Mouse (Mus musculus) ES-Bruce4 (cell line): ENCODE data around the gene Mrpl2. TPM values are rescaled to one million over a fixed set of nuclear protein-coding genes. Genes with fewer than 3 reads are reported as not detected.

Source experiments
- H3K27ac ChIP-seq: 2 replicates; pipeline ENCODE4 v1.5.1; 2012; ENCODE audit warnings: low read length, inconsistent platforms; ENCODE audit not compliant: insufficient read depth
- H3K27me3 ChIP-seq: 2 replicates; pipeline ENCODE4 v1.6.1; 2012; ENCODE audit warnings: mild to moderate bottlenecking, low read length, inconsistent platforms; ENCODE audit not compliant: control insufficient read depth, poor library complexity, insufficient read depth, severe bottlenecking
- H3K36me3 ChIP-seq: 2 replicates; pipeline ENCODE4 v1.6.1; 2012; ENCODE audit warnings: inconsistent platforms, mild to moderate bottlenecking, low read length, moderate library complexity; ENCODE audit not compliant: control insufficient read depth, poor library complexity, insufficient read depth, severe bottlenecking
- H3K4me1 ChIP-seq: one replicate; pipeline ENCODE4 v1.8.1; 2011; ENCODE audit warnings: low read length; ENCODE audit not compliant: control insufficient read depth, insufficient read depth
- H3K4me3 ChIP-seq: 2 replicates; pipeline ENCODE4 v1.5.1; 2011; ENCODE audit warnings: low read depth, mild to moderate bottlenecking, low read length
- H3K9ac ChIP-seq: 2 replicates; pipeline ENCODE4 v1.6.1; 2012; ENCODE audit warnings: low read depth, mild to moderate bottlenecking, inconsistent platforms; ENCODE audit not compliant: poor library complexity, severe bottlenecking
- H3K9me3 ChIP-seq: replicated peaks from 2 replicates; pipeline ENCODE4 v1.6.1; 2012; ENCODE audit warnings: mild to moderate bottlenecking, low read length, inconsistent platforms; ENCODE audit not compliant: control insufficient read depth, poor library complexity, insufficient read depth, severe bottlenecking
- CTCF ChIP-seq: IDR thresholded peaks from one replicate; pipeline ENCODE4 v1.8.1; 2011; ENCODE audit warnings: low read depth, low read length
- EP300 ChIP-seq: IDR thresholded peaks from 2 replicates; pipeline ENCODE4 v1.6.1; 2011; ENCODE audit warnings: low read depth, low read length; ENCODE audit not compliant: insufficient read depth
- POLR2A ChIP-seq: IDR thresholded peaks from one replicate; pipeline ENCODE4 v1.8.1; 2011; ENCODE audit warnings: low read length; ENCODE audit not compliant: insufficient read depth
- polyA plus RNA-seq: library from polyadenylated mRNA; stranded (reverse); fragments of >200 nt; gene quantifications from 2 replicates; pipeline ENCODE4 v1.2.4, GENCODE M21; 2011; ENCODE audit warnings: low read depth; ENCODE audit not compliant: missing spikeins, insufficient read depth, insufficient read length

Mrpl2 gene
- polyA plus RNA-seq, 1 experiment = 65.8 TPM

GRCm38 (mm10) chr17:46644916-46645475 is 1.0 kb upstream of the Mrpl2 start:
- TF ChIP-seq EP300 = no peak
- TF ChIP-seq POLR2A = no peak
- no peak for TF ChIP-seq CTCF
- no peaks in the 10 kb centered on the region for H3K4me1 ChIP-seq
- H3K9me3 ChIP-seq = no peaks in the 10 kb centered on the region
- no peaks in the 10 kb centered on the region for H3K27me3 ChIP-seq
- H3K4me3 ChIP-seq = peak overlapping the region; percentile 95
- peak overlapping the region; percentile 76 for H3K9ac ChIP-seq
- peaks cover 6% of the 10 kb centered on the region; the same call in 1 of the 2 replicates for H3K36me3 ChIP-seq
- H3K27ac ChIP-seq = no peak overlapping the region

GRCm38 (mm10) chr17:46646322-46646662 is 263 bp downstream of the Mrpl2 start:
- peak overlapping the region; percentile 16; the same call in 1 of the 2 replicates for H3K27ac ChIP-seq
- no peaks in the 10 kb centered on the region for H3K27me3 ChIP-seq
- H3K9me3 ChIP-seq = no peaks in the 10 kb centered on the region
- H3K4me3 ChIP-seq = peak overlapping the region; percentile 98
- TF ChIP-seq EP300 (no peak), POLR2A (no peak), CTCF (no peak)
- H3K9ac ChIP-seq = peak overlapping the region; percentile 76
- no peaks in the 10 kb centered on the region for H3K4me1 ChIP-seq
- peaks cover 6% of the 10 kb centered on the region; the same call in 1 of the 2 replicates for H3K36me3 ChIP-seq

GRCm38 (mm10) chr17:46647279-46647678 is 1.2 kb downstream of the Mrpl2 start:
- H3K36me3 ChIP-seq = peaks cover 6% of the 10 kb centered on the region; the same call in 1 of the 2 replicates
- H3K4me1 ChIP-seq = no peaks in the 10 kb centered on the region
- no peaks in the 10 kb centered on the region for H3K27me3 ChIP-seq
- TF ChIP-seq POLR2A = no peak
- TF ChIP-seq CTCF = no peak
- no peak for TF ChIP-seq EP300
- no peaks in the 10 kb centered on the region for H3K9me3 ChIP-seq
- no peak overlapping the region for H3K27ac ChIP-seq
- no peak overlapping the region for H3K9ac ChIP-seq
- no peak overlapping the region for H3K4me3 ChIP-seq

GRCm38 (mm10) chr17:46648436-46648835 is 2.4 kb downstream of the Mrpl2 start:
- H3K4me3 ChIP-seq = no peak overlapping the region
- no peaks in the 10 kb centered on the region for H3K4me1 ChIP-seq
- no peaks in the 10 kb centered on the region for H3K27me3 ChIP-seq
- no peaks in the 10 kb centered on the region for H3K9me3 ChIP-seq
- TF ChIP-seq EP300 = no peak
- no peak for TF ChIP-seq CTCF
- no peak for TF ChIP-seq POLR2A
- no peak overlapping the region for H3K27ac ChIP-seq
- peaks cover 6% of the 10 kb centered on the region; the same call in 1 of the 2 replicates for H3K36me3 ChIP-seq
- H3K9ac ChIP-seq = no peak overlapping the region

- no peaks in the 10 kb centered on the region for H3K4me1 ChIP-seq
- H3K27me3 ChIP-seq = no peaks in the 10 kb centered on the region
- H3K36me3 ChIP-seq = peaks cover 6% of the 10 kb centered on the region; the same call in 1 of the 2 replicates
- peak overlapping the region; percentile 69 for H3K9ac ChIP-seq
- peak overlapping the region; percentile 37 for H3K27ac ChIP-seq
- peak overlapping the region; percentile 60 for H3K4me3 ChIP-seq
- no peaks in the 10 kb centered on the region for H3K9me3 ChIP-seq
- TF ChIP-seq EP300 = no peak
- TF ChIP-seq CTCF = no peak
- TF ChIP-seq POLR2A = no peak
These were observed 3.8 kb downstream of the Mrpl2 start for GRCm38 (mm10) chr17:46649811-46650210.

- peak within 1 kb of the TSS; percentile 69 for H3K9ac ChIP-seq
- peak within 1 kb of the TSS; percentile 49 for H3K27ac ChIP-seq
- no peaks in the 10 kb centered on the region for H3K9me3 ChIP-seq
- TF ChIP-seq CTCF (no peak), POLR2A (peak; percentile 52), EP300 (0 out of 2 replicates have a peak, but pooled peaks have one; percentile 26)
- no peaks in the 10 kb centered on the region for H3K27me3 ChIP-seq
- H3K36me3 ChIP-seq = peaks cover 6% of the 10 kb centered on the region; the same call in 1 of the 2 replicates
- H3K4me3 ChIP-seq = peak within 1 kb of the TSS; percentile 79
- H3K4me1 ChIP-seq = no peaks in the 10 kb centered on the region
These were observed 4.4 kb downstream of the Mrpl2 start, which contains the start of gene Cul7 for GRCm38 (mm10) chr17:46650232-46651031. Cul7 (plus strand) TSS chr17:46650337.
